15 mouse cellular contexts compared by ENCODE assay signal in genomic region chr1:118466041-118466440, GRCm38 (mm10).
A peak's percentile ranks its signal among the peaks of the same experiment; 100 is the strongest.
DNase-seq lines count a peak whose midpoint lies in the region; ATAC-seq and TF ChIP-seq lines count a peak whose summit lies in the region.
"Had no signal": no experiment of that assay in that cellular context is flagged by ENCODE, and none has a peak within 500 bp of the region (broad histone marks: within the 10 kb centered on the region; RNA-seq: fewer than 3 reads in every experiment).

No protein-coding gene starts in this region.

- WGBS in lung, postnatal 0 days, result 96% methylated on average over 6 of the region's 6 CpGs

- peaks cover 29% of the 10 kb centered on the region for H3K36me3 ChIP-seq in lung, postnatal 0 days (ENCODE audit: insufficient read depth, low read length)

- no peaks in the 10 kb centered on the region for H3K4me1 ChIP-seq in lung, postnatal 0 days (ENCODE audit: insufficient read depth, low read depth, low read length)
- H3K4me1 ChIP-seq: heart, embryonic 10.5 days; hindbrain, embryonic 10.5 days; liver, embryonic 13.5 days; midbrain, embryonic 10.5 days had no signal

- no peaks in the 10 kb centered on the region for H3K27me3 ChIP-seq in lung, postnatal 0 days (replicated peaks; ENCODE audit: insufficient read depth, low read length)
- H3K27me3 ChIP-seq: liver, embryonic 13.5 days had no signal

- no peak overlapping the region for H3K9ac ChIP-seq in lung, postnatal 0 days (replicated peaks; ENCODE audit: low read depth)
- H3K9ac ChIP-seq: liver, embryonic 13.5 days had no signal

- no peak for TF ChIP-seq EP300 in lung, postnatal 0 days (IDR thresholded peaks at IDR 0.05)

- H3K4me2 ChIP-seq in lung, postnatal 0 days (replicated peaks; ENCODE audit: low read depth, low read length), result no peak overlapping the region
- H3K4me2 ChIP-seq: liver, embryonic 13.5 days had no signal

- H3K9me3 ChIP-seq in lung, postnatal 0 days (ENCODE audit: low read length), result no peaks in the 10 kb centered on the region
- H3K9me3 ChIP-seq: heart, embryonic 10.5 days; hindbrain, embryonic 10.5 days; liver, embryonic 13.5 days; midbrain, embryonic 10.5 days had no signal

- TF ChIP-seq CTCF in gastrocnemius, adult 2 months (IDR thresholded peaks at IDR 0.05), result peak; percentile 45
- peak; percentile 45 for TF ChIP-seq CTCF in lung, postnatal 0 days (IDR thresholded peaks at IDR 0.05)

- intact Hi-C loops in gastrocnemius, adult 2 months (cut with DNase I), result no loop called here
- intact Hi-C loops in gastrocnemius, postnatal 36 days (cut with DNase I), result no loop called here
- intact Hi-C loops in heart, postnatal 36 days (cut with DNase I), result no loop called here

- ATAC-seq in lung, postnatal 0 days, result no peak
- peak; percentile 68; the same call in 1 of the 2 replicates for ATAC-seq in megakaryocyte-erythroid progenitor cell, adult 5-6 weeks (replicated peaks; ENCODE audit: low FRiP score, low TSS enrichment, poor library complexity, severe bottlenecking)
- ATAC-seq: activated CD4-positive, CD25-positive, alpha-beta regulatory T cell, adult 4 months had no signal

- no peak overlapping the region for H3K4me3 ChIP-seq in gastrocnemius, adult 2 months
- H3K4me3 ChIP-seq in lung, postnatal 0 days (ENCODE audit: low read depth, low read length), result no peak overlapping the region
- H3K4me3 ChIP-seq: heart, embryonic 10.5 days; hindbrain, embryonic 10.5 days; liver, embryonic 13.5 days; midbrain, embryonic 10.5 days had no signal

- no peak overlapping the region for H3K27ac ChIP-seq in gastrocnemius, adult 2 months
- H3K27ac ChIP-seq in lung, postnatal 0 days (ENCODE audit: low read length), result no peak overlapping the region
- H3K27ac ChIP-seq: heart, embryonic 10.5 days; hindbrain, embryonic 10.5 days; liver, embryonic 13.5 days; midbrain, embryonic 10.5 days had no signal

- DNase-seq in gastrocnemius, adult 2 months, result no peak
- no peak for DNase-seq in gastrocnemius, postnatal 36 days
- DNase-seq in lung, postnatal 0 days (ENCODE audit: low spot score), result no peak
- DNase-seq in lung, postnatal 4 days, result no peak
- peak; percentile 32 for DNase-seq in NIH3T3 (ENCODE audit: low read depth)
- no peak for DNase-seq in heart, postnatal 36 days
- no peak for DNase-seq in layer of hippocampus, adult 9-10 months (ENCODE audit: low spot score)
- DNase-seq: kidney, adult 9 months; layer of hippocampus, postnatal 36 days; liver, embryonic 13.5 days had no signal
